18 mouse cellular contexts compared by ENCODE assay signal in genomic region chr1:132193806-132194205, GRCm38 (mm10). TPM values are rescaled to one million over a fixed set of nuclear protein-coding genes. Genes with fewer than 3 reads are reported as not detected.
DNase-seq lines count a peak whose midpoint lies in the region; ATAC-seq and TF ChIP-seq lines count a peak whose summit lies in the region.
"Had no signal": no experiment of that assay in that cellular context is flagged by ENCODE, and none has a peak within 500 bp of the region (broad histone marks: within the 10 kb centered on the region; RNA-seq: fewer than 3 reads in every experiment).

No protein-coding gene starts in this region.

- no peak for DNase-seq in forebrain, embryonic 10.5 days (ENCODE audit: extremely low spot score, low spot score)
- DNase-seq in gastrocnemius, postnatal 25 days: no peak
- no peak for DNase-seq in heart, postnatal 25 days (ENCODE audit: low spot score)
- DNase-seq: adrenal gland, adult 8-10 months; heart, postnatal 4 days; kidney, adult 9 months; left cerebral cortex, postnatal 4 days; right cerebral cortex, postnatal 25 days; thymus, postnatal 14 days had no signal

- no peak overlapping the region for H3K9ac ChIP-seq in ES-Bruce4 (ENCODE audit: low read depth, poor library complexity, severe bottlenecking)
- H3K9ac ChIP-seq in hindbrain, embryonic 13.5 days: peak overlapping the region; percentile 99
- H3K9ac ChIP-seq in midbrain, embryonic 15.5 days: peak overlapping the region; percentile 93; the same call in 1 of the 2 replicates
- no peak overlapping the region for H3K9ac ChIP-seq in heart, embryonic 11.5 days (ENCODE audit: low read depth, low read length)
- H3K9ac ChIP-seq: liver, embryonic 15.5 days had no signal

- no peak for TF ChIP-seq POLR2A in ES-Bruce4 (IDR thresholded peaks at IDR 0.05; ENCODE audit: insufficient read depth, low read length)

- TF ChIP-seq CTCF in ES-Bruce4 (IDR thresholded peaks at IDR 0.05; ENCODE audit: low read depth, low read length): no peak

- intact Hi-C loops in heart, postnatal 25 days (cut with DNase I): no loop called here

- H3K27ac ChIP-seq in ES-Bruce4 (ENCODE audit: insufficient read depth, low read length): peak overlapping the region; percentile 20; the same call in 1 of the 2 replicates
- H3K27ac ChIP-seq in forebrain, embryonic 10.5 days: peak overlapping the region; percentile 100
- peak overlapping the region; percentile 99 for H3K27ac ChIP-seq in hindbrain, embryonic 13.5 days
- peak overlapping the region; percentile 99 for H3K27ac ChIP-seq in midbrain, embryonic 15.5 days
- H3K27ac ChIP-seq in heart, embryonic 11.5 days (ENCODE audit: low read depth, low read length): no peak overlapping the region
- H3K27ac ChIP-seq: liver, embryonic 15.5 days had no signal

- ATAC-seq in hindbrain, embryonic 13.5 days (ENCODE audit: low FRiP score): no peak
- ATAC-seq in midbrain, embryonic 15.5 days (replicated peaks): no peak
- ATAC-seq in heart, embryonic 11.5 days (replicated peaks; ENCODE audit: insufficient number of reproducible peaks, low FRiP score, low TSS enrichment): no peak

- no peaks in the 10 kb centered on the region for H3K36me3 ChIP-seq in ES-Bruce4 (ENCODE audit: control insufficient read depth, insufficient read depth, low read length, poor library complexity, severe bottlenecking)
- H3K36me3 ChIP-seq in forebrain, embryonic 10.5 days (replicated peaks): peaks cover 9% of the 10 kb centered on the region
- H3K36me3 ChIP-seq in hindbrain, embryonic 13.5 days: no peaks in the 10 kb centered on the region
- H3K36me3 ChIP-seq in midbrain, embryonic 15.5 days (replicated peaks): no peaks in the 10 kb centered on the region
- H3K36me3 ChIP-seq in heart, embryonic 11.5 days (ENCODE audit: control insufficient read depth, insufficient read depth, low read length): no peaks in the 10 kb centered on the region
- H3K36me3 ChIP-seq: liver, embryonic 15.5 days had no signal

- 75% methylated on average over 3 of the region's 3 CpGs for WGBS in forebrain, embryonic 10.5 days
- WGBS in hindbrain, embryonic 13.5 days: 73% methylated on average over 3 of the region's 3 CpGs
- 59% methylated on average over 3 of the region's 3 CpGs for WGBS in midbrain, embryonic 15.5 days
- 75% methylated on average over 3 of the region's 3 CpGs for WGBS in heart, embryonic 11.5 days (ENCODE audit: insufficient replicate concordance)

- no peaks in the 10 kb centered on the region for H3K9me3 ChIP-seq in ES-Bruce4 (replicated peaks; ENCODE audit: control insufficient read depth, insufficient read depth, low read length, poor library complexity, severe bottlenecking)
- H3K9me3 ChIP-seq in forebrain, embryonic 10.5 days: no peaks in the 10 kb centered on the region
- H3K9me3 ChIP-seq in hindbrain, embryonic 13.5 days: no peaks in the 10 kb centered on the region
- H3K9me3 ChIP-seq in midbrain, embryonic 15.5 days: no peaks in the 10 kb centered on the region
- H3K9me3 ChIP-seq in heart, embryonic 11.5 days (replicated peaks; ENCODE audit: control insufficient read depth, low read length): no peaks in the 10 kb centered on the region
- H3K9me3 ChIP-seq: liver, embryonic 15.5 days had no signal

- peak overlapping the region; percentile 92 for H3K4me2 ChIP-seq in hindbrain, embryonic 13.5 days
- peak overlapping the region; percentile 81 for H3K4me2 ChIP-seq in midbrain, embryonic 15.5 days
- no peak overlapping the region for H3K4me2 ChIP-seq in heart, embryonic 11.5 days
- H3K4me2 ChIP-seq: liver, embryonic 15.5 days had no signal

- no peaks in the 10 kb centered on the region for H3K27me3 ChIP-seq in ES-Bruce4 (ENCODE audit: control insufficient read depth, insufficient read depth, low read length, poor library complexity, severe bottlenecking)
- peaks cover 98% of the 10 kb centered on the region for H3K27me3 ChIP-seq in forebrain, embryonic 10.5 days (ENCODE audit: poor library complexity, severe bottlenecking)
- H3K27me3 ChIP-seq in hindbrain, embryonic 13.5 days: no peaks in the 10 kb centered on the region
- no peaks in the 10 kb centered on the region for H3K27me3 ChIP-seq in midbrain, embryonic 15.5 days (replicated peaks)
- H3K27me3 ChIP-seq in heart, embryonic 11.5 days (ENCODE audit: control insufficient read depth, insufficient read depth, low read length): peaks cover 72% of the 10 kb centered on the region

- H3K4me1 ChIP-seq in ES-Bruce4 (ENCODE audit: control insufficient read depth, insufficient read depth, low read length): peaks cover 15% of the 10 kb centered on the region
- peaks cover 100% of the 10 kb centered on the region for H3K4me1 ChIP-seq in forebrain, embryonic 10.5 days
- H3K4me1 ChIP-seq in hindbrain, embryonic 13.5 days (replicated peaks): peaks cover 83% of the 10 kb centered on the region
- peaks cover 80% of the 10 kb centered on the region for H3K4me1 ChIP-seq in midbrain, embryonic 15.5 days
- H3K4me1 ChIP-seq in heart, embryonic 11.5 days (ENCODE audit: control insufficient read depth, insufficient read depth, low read length): peaks cover 21% of the 10 kb centered on the region

- H3K4me3 ChIP-seq in ES-Bruce4 (ENCODE audit: low read depth, low read length): no peak overlapping the region
- peak overlapping the region; percentile 93 for H3K4me3 ChIP-seq in forebrain, embryonic 10.5 days
- peak overlapping the region; percentile 81 for H3K4me3 ChIP-seq in hindbrain, embryonic 13.5 days
- H3K4me3 ChIP-seq in midbrain, embryonic 15.5 days: peak overlapping the region; percentile 94
- no peak overlapping the region for H3K4me3 ChIP-seq in heart, embryonic 11.5 days (ENCODE audit: low read depth, low read length)
- H3K4me3 ChIP-seq: erythroblast, embryonic 14.5 days; liver, embryonic 15.5 days had no signal

- no peak for TF ChIP-seq EP300 in ES-Bruce4 (IDR thresholded peaks at IDR 0.05; ENCODE audit: insufficient read depth, low read depth, low read length)

RNA-seq across cellular contexts. Expression of gene AC124108.1, which starts 2.5 kb away (rescaled TPM):
- polyA plus RNA-seq in ES-Bruce4 (2011; ENCODE audit: insufficient read depth, insufficient read length, low read depth, missing spikeins): 7.6 and 7.7 TPM in 2 replicates
- polyA plus RNA-seq in forebrain, embryonic 10.5 days (2016; fragmentation: Nextera tagmentation; extraction: Ambion mirVana): 1.8 and 3.3 TPM in 2 replicates
- polyA plus RNA-seq in hindbrain, embryonic 13.5 days (2015; fragmentation: Nextera tagmentation; extraction: Ambion mirVana): 4.2 and 4.8 TPM in 2 replicates
- polyA plus RNA-seq in midbrain, embryonic 15.5 days (2015; fragmentation: Nextera tagmentation; extraction: Ambion mirVana): 3.7 and 3.8 TPM in 2 replicates
- polyA plus RNA-seq in heart, embryonic 11.5 days (2014; fragmentation: Nextera tagmentation; extraction: Ambion mirVana): 0.03 TPM in 1 of 2 replicates, not detected in the other
- total RNA-seq in gastrocnemius, postnatal 25 days (2021): not detected
- not detected for total RNA-seq in heart, postnatal 25 days (2021)
- total RNA-seq: common myeloid progenitor, adult 5-6 weeks; gastrocnemius, adult 18-20 months; heart, postnatal 4 days; megakaryocyte, adult 5-6 weeks had no signal
- polyA plus RNA-seq: erythroblast, embryonic 14.5 days; liver, embryonic 15.5 days had no signal

RNA-seq across cellular contexts. Expression of gene Lemd1, which starts 2.6 kb away (rescaled TPM):
- 16.8 and 20.0 TPM in 2 replicates for polyA plus RNA-seq in ES-Bruce4 (2011; ENCODE audit: insufficient read depth, insufficient read length, low read depth, missing spikeins)
- 4.1 and 4.2 TPM in 2 replicates for polyA plus RNA-seq in forebrain, embryonic 10.5 days (2016; fragmentation: Nextera tagmentation; extraction: Ambion mirVana)
- 24.8 and 25.7 TPM in 2 replicates for polyA plus RNA-seq in hindbrain, embryonic 13.5 days (2015; fragmentation: Nextera tagmentation; extraction: Ambion mirVana)
- polyA plus RNA-seq in midbrain, embryonic 15.5 days (2015; fragmentation: Nextera tagmentation; extraction: Ambion mirVana): 14.9 and 19.8 TPM in 2 replicates
- not detected in 2 replicates for polyA plus RNA-seq in heart, embryonic 11.5 days (2014; fragmentation: Nextera tagmentation; extraction: Ambion mirVana)
- not detected for total RNA-seq in gastrocnemius, postnatal 25 days (2021)
- total RNA-seq in heart, postnatal 25 days (2021): not detected
- total RNA-seq: common myeloid progenitor, adult 5-6 weeks; gastrocnemius, adult 18-20 months; heart, postnatal 4 days; megakaryocyte, adult 5-6 weeks had no signal
- polyA plus RNA-seq: erythroblast, embryonic 14.5 days; liver, embryonic 15.5 days had no signal

RNA-seq across cellular contexts. Expression of gene Gm10188, which starts 35.8 kb away (rescaled TPM):
- polyA plus RNA-seq in ES-Bruce4 (2011; ENCODE audit: insufficient read depth, insufficient read length, low read depth, missing spikeins): not detected in 2 replicates
- not detected in 2 replicates for polyA plus RNA-seq in forebrain, embryonic 10.5 days (2016; fragmentation: Nextera tagmentation; extraction: Ambion mirVana)
- 0.63 and 0.95 TPM in 2 replicates for polyA plus RNA-seq in hindbrain, embryonic 13.5 days (2015; fragmentation: Nextera tagmentation; extraction: Ambion mirVana)
- polyA plus RNA-seq in midbrain, embryonic 15.5 days (2015; fragmentation: Nextera tagmentation; extraction: Ambion mirVana): 0.58 TPM in 1 of 2 replicates, not detected in the other
- polyA plus RNA-seq in heart, embryonic 11.5 days (2014; fragmentation: Nextera tagmentation; extraction: Ambion mirVana): not detected in 2 replicates
- total RNA-seq in gastrocnemius, postnatal 25 days (2021): not detected
- not detected for total RNA-seq in heart, postnatal 25 days (2021)
- total RNA-seq: adrenal gland, adult 8-10 months; common myeloid progenitor, adult 5-6 weeks; gastrocnemius, adult 18-20 months; heart, postnatal 4 days; left cerebral cortex, postnatal 4 days; megakaryocyte, adult 5-6 weeks had no signal
- polyA plus RNA-seq: erythroblast, embryonic 14.5 days; liver, embryonic 15.5 days had no signal

RNA-seq across cellular contexts. Expression of gene Cdk18, which starts 54.3 kb away (rescaled TPM):
- 24.6 and 32.8 TPM in 2 replicates for polyA plus RNA-seq in ES-Bruce4 (2011; ENCODE audit: insufficient read depth, insufficient read length, low read depth, missing spikeins)
- 1.4 and 1.5 TPM in 2 replicates for polyA plus RNA-seq in forebrain, embryonic 10.5 days (2016; fragmentation: Nextera tagmentation; extraction: Ambion mirVana)
- 0.31 and 0.32 TPM in 2 replicates for polyA plus RNA-seq in hindbrain, embryonic 13.5 days (2015; fragmentation: Nextera tagmentation; extraction: Ambion mirVana)
- polyA plus RNA-seq in midbrain, embryonic 15.5 days (2015; fragmentation: Nextera tagmentation; extraction: Ambion mirVana): 1.1 and 1.5 TPM in 2 replicates
- polyA plus RNA-seq in heart, embryonic 11.5 days (2014; fragmentation: Nextera tagmentation; extraction: Ambion mirVana): 4.2 and 4.4 TPM in 2 replicates
- total RNA-seq in gastrocnemius, postnatal 25 days (2021): 1 to 10 TPM; 1.4 to 3.2 TPM
- 10 to 100 TPM; 10.9 to 12.0 TPM for total RNA-seq in heart, postnatal 25 days (2021)
- total RNA-seq: megakaryocyte, adult 5-6 weeks had no signal
- polyA plus RNA-seq: erythroblast, embryonic 14.5 days had no signal

Comparison
In these comparisons a context has a peak if more than half of its experiments do, and no peak if none do; other contexts are left out.
1. H3K4me3 ChIP-seq: peak in forebrain, embryonic 10.5 days (single experiment), hindbrain, embryonic 13.5 days (single experiment) and midbrain, embryonic 15.5 days (single experiment); none in ES-Bruce4 (single experiment) and heart, embryonic 11.5 days (single experiment).
2. H3K9ac ChIP-seq: peak in hindbrain, embryonic 13.5 days (single experiment) and midbrain, embryonic 15.5 days (single experiment); none in ES-Bruce4 (single experiment) and heart, embryonic 11.5 days (single experiment).